Mouse (Mus musculus): Measurements from ENCODE around the gene Bri3bp. TPM values are rescaled to one million over a fixed set of nuclear protein-coding genes. Genes with fewer than 3 reads are reported as not detected.
A peak's percentile ranks its signal among the peaks of the same experiment; 100 is the strongest.

The Bri3bp gene
- polyA plus RNA-seq, 1 experiment from 2014 or later, result 44.0 TPM

- ATAC-seq, result no peak
- 79% methylated on average over 10 of the region's 10 CpGs for WGBS (ENCODE audit: insufficient replicate concordance)
Observed at GRCm38 (mm10) chr5:125491107-125491506, 49.7 kb downstream of the Bri3bp start.

DNA sequence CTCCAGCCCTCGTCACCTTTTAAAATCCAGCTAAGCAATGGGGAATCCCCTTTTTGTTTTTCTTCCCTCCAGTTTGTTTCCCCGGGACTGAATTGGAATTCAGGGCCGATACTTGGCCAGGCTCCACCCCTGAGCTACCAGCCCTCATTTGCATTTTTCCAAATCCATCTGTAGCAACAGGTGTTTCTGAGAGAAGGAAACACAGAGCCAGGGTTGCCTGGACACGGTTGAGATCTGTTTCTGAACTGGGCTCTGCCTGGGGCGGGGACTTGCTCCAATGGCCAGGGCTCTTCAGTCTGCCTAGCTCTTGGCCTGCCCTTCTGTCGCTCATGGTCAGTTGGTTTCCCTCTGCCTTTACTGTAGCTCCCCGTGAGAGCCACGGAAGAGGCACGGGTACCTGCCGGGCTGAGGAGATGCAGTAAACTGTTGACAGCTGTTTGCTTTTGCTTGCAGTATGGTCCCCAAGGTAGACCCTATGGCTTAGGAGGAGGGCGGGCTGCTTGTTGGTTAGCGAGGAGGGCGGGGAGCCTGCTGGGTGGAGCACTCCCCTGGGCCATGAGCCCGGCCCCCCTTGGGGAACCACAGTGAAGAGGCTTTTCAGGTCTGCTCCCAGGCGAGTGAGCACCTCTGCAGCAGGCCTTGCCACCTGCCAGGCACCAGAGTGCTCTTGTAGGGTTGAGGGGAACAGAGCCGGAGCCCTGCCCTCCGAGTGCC is 51.2 kb downstream of the Bri3bp start:
- no peaks in the 10 kb centered on the region for H3K9me3 ChIP-seq (replicated peaks)
- no peak overlapping the region for H3K9ac ChIP-seq
- H3K36me3 ChIP-seq, result peaks cover 62% of the 10 kb centered on the region
- no peak overlapping the region for H3K4me2 ChIP-seq
- no peak overlapping the region for H3K4me3 ChIP-seq
- no peaks in the 10 kb centered on the region for H3K4me1 ChIP-seq
- 76% methylated on average over 17 of the region's 17 CpGs for WGBS (ENCODE audit: insufficient replicate concordance)
- H3K27me3 ChIP-seq (replicated peaks), result no peaks in the 10 kb centered on the region
- no peak for ATAC-seq
- H3K27ac ChIP-seq, result no peak overlapping the region

More at GRCm38 (mm10) chr5:125491107-125491506, 49.7 kb downstream of the Bri3bp start:
- Histone ChIP-seq H3K4me2 (no peak overlapping the region), H3K27me3 (replicated peaks) (no peaks in the 10 kb centered on the region), H3K36me3 (peaks cover 67% of the 10 kb centered on the region), H3K4me1 (no peaks in the 10 kb centered on the region), H3K9ac (no peak overlapping the region), H3K9me3 (replicated peaks) (no peaks in the 10 kb centered on the region), H3K27ac (no peak overlapping the region), H3K4me3 (no peak overlapping the region)

DNA sequence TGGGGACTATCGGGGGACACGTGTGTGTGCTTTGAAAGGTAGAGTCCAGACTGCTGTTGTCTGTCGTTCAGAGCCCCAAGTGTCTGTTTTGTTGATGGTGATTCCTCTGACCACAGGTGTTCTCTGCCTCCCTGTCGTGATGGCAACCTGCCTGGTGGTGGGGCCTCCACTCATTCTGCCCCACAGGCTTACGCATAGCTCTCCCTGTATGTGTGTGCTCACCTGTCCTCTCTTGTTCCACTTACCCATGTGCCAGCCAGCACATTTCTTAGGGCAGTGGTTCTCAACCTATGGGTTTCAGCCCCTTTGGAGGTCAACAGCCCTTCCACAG is 51.7 kb downstream of the Bri3bp start:
- no peak for ATAC-seq
- Histone ChIP-seq H3K27ac (no peak overlapping the region), H3K9me3 (replicated peaks) (no peaks in the 10 kb centered on the region), H3K4me1 (no peaks in the 10 kb centered on the region), H3K4me3 (no peak overlapping the region), H3K27me3 (replicated peaks) (no peaks in the 10 kb centered on the region), H3K36me3 (peaks cover 57% of the 10 kb centered on the region), H3K9ac (no peak overlapping the region), H3K4me2 (no peak overlapping the region)
- WGBS (ENCODE audit: insufficient replicate concordance), result 76% methylated on average over 5 of the region's 5 CpGs

- Histone ChIP-seq H3K9ac (no peak overlapping the region), H3K9me3 (replicated peaks) (no peaks in the 10 kb centered on the region), H3K4me1 (no peaks in the 10 kb centered on the region), H3K36me3 (peaks cover 56% of the 10 kb centered on the region), H3K4me3 (no peak overlapping the region), H3K27me3 (replicated peaks) (no peaks in the 10 kb centered on the region), H3K27ac (no peak overlapping the region), H3K4me2 (no peak overlapping the region)
- 82% methylated on average over 10 of the region's 10 CpGs for WGBS (ENCODE audit: insufficient replicate concordance)
- ATAC-seq, result no peak
Observed at GRCm38 (mm10) chr5:125495655-125496054, 54.3 kb downstream of the Bri3bp start.

DNA sequence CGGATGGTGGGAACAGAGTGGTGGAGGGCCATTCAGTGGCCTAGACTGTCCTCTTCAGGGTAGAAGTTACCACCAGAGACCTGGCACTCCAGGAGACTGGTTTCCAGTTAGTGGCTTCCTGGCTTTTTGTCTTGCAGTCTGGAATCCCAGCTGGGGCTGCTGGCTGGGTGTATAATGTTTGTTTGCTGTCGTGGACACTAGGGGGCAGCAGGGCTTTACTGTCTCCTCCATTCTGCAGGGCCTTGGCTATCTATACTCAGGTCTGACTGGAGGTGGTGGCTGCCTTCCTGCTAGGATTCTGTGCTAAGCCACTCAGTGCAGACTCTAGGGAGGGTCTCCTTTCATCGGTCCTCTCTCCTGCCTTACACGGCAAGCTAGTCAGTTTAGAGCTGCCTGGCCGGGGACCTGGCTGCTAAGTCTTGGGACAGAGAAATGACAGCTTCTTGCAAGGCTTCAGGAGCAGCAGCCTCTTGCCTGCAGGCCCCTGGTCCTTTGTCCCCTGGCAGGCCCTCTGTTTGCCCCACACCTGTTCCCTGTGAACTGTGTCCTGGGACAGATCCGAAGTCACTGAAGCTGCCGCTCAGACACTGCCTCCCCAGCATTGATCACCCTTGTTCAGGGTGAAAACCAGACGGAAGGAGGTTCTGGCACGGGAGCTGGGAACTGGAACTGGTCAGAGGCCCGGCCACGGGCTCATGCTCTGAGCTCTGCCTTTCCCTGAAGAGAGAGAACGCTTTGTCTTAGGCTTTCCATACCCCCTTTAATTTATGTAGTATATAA is 56.6 kb downstream of the Bri3bp start:
- Histone ChIP-seq H3K36me3 (peaks cover 50% of the 10 kb centered on the region), H3K9me3 (replicated peaks) (no peaks in the 10 kb centered on the region), H3K27me3 (replicated peaks) (no peaks in the 10 kb centered on the region), H3K4me1 (no peaks in the 10 kb centered on the region), H3K4me3 (no peak overlapping the region), H3K9ac (no peak overlapping the region), H3K27ac (no peak overlapping the region), H3K4me2 (no peak overlapping the region)
- WGBS (ENCODE audit: insufficient replicate concordance), result 69% methylated on average over 12 of the region's 12 CpGs
- peak; percentile 54; the same call in 1 of the 2 replicates for ATAC-seq

GRCm38 (mm10) chr5:125501505-125501904 is 60.1 kb downstream of the Bri3bp start:
- no peaks in the 10 kb centered on the region for H3K4me1 ChIP-seq
- no peak for ATAC-seq
- H3K27me3 ChIP-seq (replicated peaks), result no peaks in the 10 kb centered on the region
- H3K9me3 ChIP-seq (replicated peaks), result no peaks in the 10 kb centered on the region
- peaks cover 52% of the 10 kb centered on the region for H3K36me3 ChIP-seq
- H3K4me3 ChIP-seq, result no peak overlapping the region
- H3K27ac ChIP-seq, result no peak overlapping the region
- 60% methylated on average over 6 of the region's 6 CpGs for WGBS (ENCODE audit: insufficient replicate concordance)
- no peak overlapping the region for H3K4me2 ChIP-seq
- no peak overlapping the region for H3K9ac ChIP-seq

DNA sequence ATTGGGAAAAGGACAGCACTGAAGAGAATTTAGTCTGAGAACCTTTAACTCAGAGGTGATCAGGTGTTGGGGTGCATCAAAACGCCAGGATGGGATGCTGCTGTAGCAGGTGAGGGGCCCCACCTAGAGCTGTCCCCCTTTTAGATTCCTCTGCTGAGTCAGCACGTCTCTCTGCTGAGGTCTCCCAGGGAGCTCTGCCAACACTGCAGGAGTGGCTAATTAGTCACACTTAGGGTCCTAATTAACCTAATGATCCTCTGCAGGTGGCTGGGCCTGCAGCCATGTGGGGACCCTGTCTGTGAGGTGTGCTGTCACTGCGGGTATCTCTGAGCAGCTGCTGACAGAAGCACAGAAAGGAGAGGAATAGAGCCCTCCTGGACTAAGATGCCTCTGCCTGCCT is 60.8 kb downstream of the Bri3bp start:
- 47% methylated on average over 3 of the region's 3 CpGs for WGBS (ENCODE audit: insufficient replicate concordance)
- Histone ChIP-seq H3K36me3 (peaks cover 56% of the 10 kb centered on the region), H3K27me3 (replicated peaks) (no peaks in the 10 kb centered on the region)

GRCm38 (mm10) chr5:125503628-125504027 is 62.3 kb downstream of the Bri3bp start:
- Histone ChIP-seq H3K4me1 (no peaks in the 10 kb centered on the region), H3K27me3 (replicated peaks) (no peaks in the 10 kb centered on the region), H3K4me2 (no peak overlapping the region), H3K9me3 (replicated peaks) (no peaks in the 10 kb centered on the region), H3K27ac (no peak overlapping the region), H3K4me3 (no peak overlapping the region), H3K36me3 (peaks cover 68% of the 10 kb centered on the region), H3K9ac (no peak overlapping the region)
- no peak for ATAC-seq
- 54% methylated on average over 6 of the region's 6 CpGs for WGBS (ENCODE audit: insufficient replicate concordance)

More for the DNA sequence above, 60.8 kb downstream of the Bri3bp start:
- Histone ChIP-seq H3K9ac (no peak overlapping the region), H3K4me3 (no peak overlapping the region), H3K9me3 (replicated peaks) (no peaks in the 10 kb centered on the region), H3K4me1 (no peaks in the 10 kb centered on the region), H3K27ac (no peak overlapping the region), H3K4me2 (no peak overlapping the region)
- ATAC-seq, result no peak

DNA sequence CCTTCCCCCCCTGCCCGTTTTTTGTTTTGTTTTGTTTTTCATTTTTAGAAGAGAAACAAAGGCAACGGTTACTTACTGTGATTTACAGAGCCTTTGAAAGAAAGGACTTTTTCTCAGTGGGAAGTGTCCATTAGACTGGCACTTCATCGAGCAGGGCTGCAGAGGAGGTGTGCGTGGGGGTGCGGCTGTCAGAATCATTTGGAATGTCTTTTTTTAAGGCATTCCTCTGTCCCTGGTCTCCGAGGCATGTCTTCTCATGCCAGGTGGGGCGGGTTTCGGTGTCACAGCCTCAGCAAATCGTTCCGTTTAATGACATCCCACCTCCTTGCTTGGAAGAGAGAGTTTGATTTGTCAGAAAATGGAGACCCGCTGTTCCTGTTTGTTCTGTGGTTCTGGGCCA is 63.3 kb downstream of the Bri3bp start:
- H3K27ac ChIP-seq, result no peak overlapping the region
- ATAC-seq, result no peak
- WGBS (ENCODE audit: insufficient replicate concordance), result 82% methylated on average over 11 of the region's 11 CpGs
- no peak overlapping the region for H3K4me3 ChIP-seq
- no peaks in the 10 kb centered on the region for H3K27me3 ChIP-seq (replicated peaks)
- H3K9ac ChIP-seq, result no peak overlapping the region
- no peaks in the 10 kb centered on the region for H3K9me3 ChIP-seq (replicated peaks)
- H3K4me2 ChIP-seq, result no peak overlapping the region
- H3K4me1 ChIP-seq, result no peaks in the 10 kb centered on the region
- H3K36me3 ChIP-seq, result peaks cover 72% of the 10 kb centered on the region

- Histone ChIP-seq H3K9me3 (replicated peaks) (no peaks in the 10 kb centered on the region), H3K27me3 (replicated peaks) (no peaks in the 10 kb centered on the region), H3K27ac (no peak overlapping the region), H3K4me3 (no peak overlapping the region), H3K4me2 (no peak overlapping the region), H3K4me1 (no peaks in the 10 kb centered on the region), H3K36me3 (peaks cover 72% of the 10 kb centered on the region), H3K9ac (no peak overlapping the region)
- no peak for ATAC-seq
- WGBS (ENCODE audit: insufficient replicate concordance), result 78% methylated on average over 15 of the region's 15 CpGs
Observed at GRCm38 (mm10) chr5:125505968-125506367, 64.6 kb downstream of the Bri3bp start.

GRCm38 (mm10) chr5:125507582-125507981 is 66.2 kb downstream of the Bri3bp start:
- no peak overlapping the region for H3K9ac ChIP-seq
- ATAC-seq, result no peak
- no peak overlapping the region for H3K4me3 ChIP-seq
- peaks cover 82% of the 10 kb centered on the region for H3K36me3 ChIP-seq
- H3K9me3 ChIP-seq (replicated peaks), result no peaks in the 10 kb centered on the region
- 88% methylated on average over 9 of the region's 9 CpGs for WGBS (ENCODE audit: insufficient replicate concordance)
- no peaks in the 10 kb centered on the region for H3K27me3 ChIP-seq (replicated peaks)
- H3K27ac ChIP-seq, result no peak overlapping the region
- H3K4me2 ChIP-seq, result no peak overlapping the region
- no peaks in the 10 kb centered on the region for H3K4me1 ChIP-seq

GRCm38 (mm10) chr5:125508006-125508405 is 66.6 kb downstream of the Bri3bp start:
- H3K9ac ChIP-seq, result no peak overlapping the region
- 81% methylated on average over 10 of the region's 10 CpGs for WGBS (ENCODE audit: insufficient replicate concordance)
- no peaks in the 10 kb centered on the region for H3K9me3 ChIP-seq (replicated peaks)
- H3K4me2 ChIP-seq, result no peak overlapping the region
- H3K27ac ChIP-seq, result no peak overlapping the region
- H3K36me3 ChIP-seq, result peaks cover 83% of the 10 kb centered on the region
- H3K4me3 ChIP-seq, result no peak overlapping the region
- H3K27me3 ChIP-seq (replicated peaks), result no peaks in the 10 kb centered on the region
- ATAC-seq, result no peak
- no peaks in the 10 kb centered on the region for H3K4me1 ChIP-seq

Measured in liver, embryonic 12.5 days (tissue).